Mouse (Mus musculus) liver, embryonic 11.5 days (tissue): ENCODE measurements at regions not wholly inside any gene's neighbourhood (a gene's known extent, or its start where the extent isn't known, plus 50 kb on each side); places are given as distances from the start of the nearest gene placed in this dataset.

Experiments used
- ATAC-seq: fragments of 200-750 bp; cut with Nextera tagmentation; replicated peaks from 2 replicates; pipeline ENCODE4 v1.8.0; 2017; ENCODE audit warnings: moderate number of reproducible peaks, mild to moderate bottlenecking, moderate TSS enrichment, moderate library complexity; ENCODE audit not compliant: low FRiP score
- DNase-seq: peaks from one replicate; pipeline ENCODE4 v3.0.0-alpha.2; 2017; ENCODE audit warnings: low spot score
- H3K27ac ChIP-seq: fragments of 300-500 bp; sonication (generic); 2 replicates; pipeline ENCODE4 v1.5.1; 2014; ENCODE audit warnings: mild to moderate bottlenecking, low read depth, low read length, control low read depth
- H3K27me3 ChIP-seq: fragments of 300-500 bp; sonication (generic); replicated peaks from 2 replicates; pipeline ENCODE4 v1.6.1; 2014; ENCODE audit warnings: low read length, mixed read lengths; ENCODE audit not compliant: control insufficient read depth, insufficient read depth
- H3K36me3 ChIP-seq: fragments of 300-500 bp; sonication (generic); 2 replicates; pipeline ENCODE4 v1.6.1; 2014; ENCODE audit warnings: mild to moderate bottlenecking, low read length, moderate library complexity, mixed read lengths; ENCODE audit not compliant: control insufficient read depth, insufficient read depth
- H3K4me1 ChIP-seq: fragments of 300-500 bp; sonication (generic); replicated peaks from 2 replicates; pipeline ENCODE4 v1.6.1; 2014; ENCODE audit warnings: low read length, mixed read lengths; ENCODE audit not compliant: control insufficient read depth, insufficient read depth
- H3K4me2 ChIP-seq: fragments of 300-500 bp; sonication (generic); 2 replicates; pipeline ENCODE4 v1.6.1; 2014; ENCODE audit warnings: mild to moderate bottlenecking, control low read depth, moderate library complexity
- H3K4me3 ChIP-seq: fragments of 300-500 bp; sonication (generic); 2 replicates; pipeline ENCODE4 v1.5.1; 2014; ENCODE audit warnings: low read depth, low read length, control low read depth
- H3K9ac ChIP-seq: fragments of 300-500 bp; sonication (generic); 2 replicates; pipeline ENCODE4 v1.6.1; 2014; ENCODE audit warnings: low read depth, low read length, control low read depth
- H3K9me3 ChIP-seq: fragments of 300-500 bp; sonication (generic); 2 replicates; pipeline ENCODE4 v1.6.1; 2016; ENCODE audit warnings: low read length, inconsistent platforms, mixed read lengths; ENCODE audit not compliant: control insufficient read depth
- WGBS: fragments of 180-500 bp; shearing (Covaris S2); extraction: QIAGEN DNeasy Blood & Tissue Kit; methylation state at CpG from one replicate; pipeline ENCODE4 v1.1.7; 2014; 5-methylcytosine and 5-hydroxymethylcytosine counted together

DNA sequence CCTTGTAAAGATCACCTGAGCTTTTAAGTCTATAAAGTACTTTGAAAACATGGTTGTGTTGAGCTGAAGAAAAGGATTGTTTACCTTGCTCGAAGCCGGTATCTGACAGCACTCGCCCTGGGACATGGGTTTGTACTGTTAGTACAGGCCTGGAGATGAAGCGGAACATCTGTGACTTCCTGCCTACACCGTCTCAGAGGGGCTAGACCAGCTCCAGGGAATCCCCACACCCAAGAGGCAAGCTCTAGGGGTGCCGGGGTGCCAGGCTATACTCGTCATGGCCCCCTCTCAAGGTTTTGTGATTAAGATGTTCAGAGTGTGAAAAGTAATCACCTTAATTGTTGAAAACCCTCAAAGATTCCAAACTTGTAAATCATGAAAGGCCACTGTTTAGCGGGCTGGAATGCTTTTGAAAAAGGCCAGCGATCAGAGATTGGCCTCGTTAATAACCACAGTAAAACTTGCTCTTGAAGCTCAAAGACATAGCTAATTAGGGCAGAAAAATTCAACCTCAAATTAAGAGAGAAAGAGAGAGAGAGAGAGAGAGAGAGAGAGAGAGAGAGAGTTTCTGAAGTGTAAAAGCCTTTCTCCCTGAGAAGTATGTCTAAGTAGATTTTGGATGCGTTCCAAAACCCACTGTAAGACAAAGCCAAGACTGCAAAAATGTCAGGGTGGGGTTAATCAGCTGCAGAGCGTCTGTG, 202.9 kb downstream of the Mycn start:
- 65% methylated on average over 12 of the region's 12 CpGs for WGBS

DNA sequence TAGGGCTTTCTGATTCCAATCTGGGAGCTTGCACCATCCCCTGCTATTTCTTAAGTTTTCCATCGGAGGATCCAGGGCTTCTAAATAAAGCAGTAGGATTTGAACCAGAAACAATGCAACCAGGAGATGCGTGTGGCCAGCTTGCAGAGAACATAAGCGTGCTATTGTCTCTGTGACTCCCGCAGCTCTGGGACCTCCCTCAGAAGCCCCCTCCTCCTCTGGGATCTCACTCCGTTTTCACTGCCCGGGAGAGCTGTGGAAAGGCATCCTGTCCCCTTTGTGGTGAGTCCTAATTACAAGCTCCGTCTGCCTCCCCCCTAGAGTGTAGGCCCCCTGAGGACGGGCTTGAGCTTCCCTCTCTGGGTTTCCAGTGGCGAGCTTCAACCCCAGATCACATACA, 215.9 kb downstream of the Mycn start:
- H3K36me3 ChIP-seq: no peaks in the 10 kb centered on the region
- no peaks in the 10 kb centered on the region for H3K27me3 ChIP-seq
- WGBS: 24% methylated on average over 9 of the region's 9 CpGs
- H3K9ac ChIP-seq: no peak overlapping the region
- H3K9me3 ChIP-seq: no peaks in the 10 kb centered on the region
- H3K4me1 ChIP-seq: peaks cover 5% of the 10 kb centered on the region
- DNase-seq (no peak), ATAC-seq (no peak)
- no peak overlapping the region for H3K27ac ChIP-seq
- H3K4me2 ChIP-seq: no peak overlapping the region
- H3K4me3 ChIP-seq: no peak overlapping the region

More for the DNA sequence above, 202.9 kb downstream of the Mycn start:
- H3K4me3 ChIP-seq: no peak overlapping the region
- H3K36me3 ChIP-seq: no peaks in the 10 kb centered on the region
- H3K27me3 ChIP-seq: no peaks in the 10 kb centered on the region
- no peaks in the 10 kb centered on the region for H3K4me1 ChIP-seq
- H3K9me3 ChIP-seq: no peaks in the 10 kb centered on the region
- no peak for ATAC-seq
- H3K27ac ChIP-seq: no peak overlapping the region
- H3K4me2 ChIP-seq: no peak overlapping the region
- H3K9ac ChIP-seq: no peak overlapping the region
- DNase-seq: no peak

DNA sequence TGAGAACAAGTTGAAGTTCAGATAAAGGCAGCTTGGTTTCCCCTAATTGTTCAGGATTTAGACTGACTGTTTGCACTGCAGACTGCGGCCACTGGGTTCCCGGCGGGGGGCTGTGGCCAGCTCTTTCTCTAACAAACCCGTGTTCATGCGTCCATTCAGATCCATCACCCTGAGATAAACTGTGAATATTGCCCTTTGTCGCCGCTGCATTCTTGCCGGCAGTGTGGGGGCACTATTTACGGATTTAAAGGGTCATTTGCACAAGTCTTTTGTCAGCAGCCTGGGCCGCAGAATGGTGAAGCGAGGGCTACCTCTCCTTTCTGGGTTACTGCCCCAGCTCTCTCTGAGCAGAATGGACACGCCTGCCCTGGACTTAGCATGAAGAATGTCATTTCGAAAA, 216.6 kb downstream of the Mycn start:
- H3K27me3 ChIP-seq: no peaks in the 10 kb centered on the region
- no peak overlapping the region for H3K9ac ChIP-seq
- H3K4me1 ChIP-seq: peaks cover 5% of the 10 kb centered on the region
- H3K4me3 ChIP-seq: no peak overlapping the region
- no peaks in the 10 kb centered on the region for H3K36me3 ChIP-seq
- DNase-seq: peak; percentile 35
- H3K27ac ChIP-seq: no peak overlapping the region
- WGBS: 22% methylated on average over 13 of the region's 13 CpGs
- peak overlapping the region; percentile 22; the same call in 1 of the 2 replicates for H3K4me2 ChIP-seq
- no peaks in the 10 kb centered on the region for H3K9me3 ChIP-seq
- ATAC-seq: no peak

DNA sequence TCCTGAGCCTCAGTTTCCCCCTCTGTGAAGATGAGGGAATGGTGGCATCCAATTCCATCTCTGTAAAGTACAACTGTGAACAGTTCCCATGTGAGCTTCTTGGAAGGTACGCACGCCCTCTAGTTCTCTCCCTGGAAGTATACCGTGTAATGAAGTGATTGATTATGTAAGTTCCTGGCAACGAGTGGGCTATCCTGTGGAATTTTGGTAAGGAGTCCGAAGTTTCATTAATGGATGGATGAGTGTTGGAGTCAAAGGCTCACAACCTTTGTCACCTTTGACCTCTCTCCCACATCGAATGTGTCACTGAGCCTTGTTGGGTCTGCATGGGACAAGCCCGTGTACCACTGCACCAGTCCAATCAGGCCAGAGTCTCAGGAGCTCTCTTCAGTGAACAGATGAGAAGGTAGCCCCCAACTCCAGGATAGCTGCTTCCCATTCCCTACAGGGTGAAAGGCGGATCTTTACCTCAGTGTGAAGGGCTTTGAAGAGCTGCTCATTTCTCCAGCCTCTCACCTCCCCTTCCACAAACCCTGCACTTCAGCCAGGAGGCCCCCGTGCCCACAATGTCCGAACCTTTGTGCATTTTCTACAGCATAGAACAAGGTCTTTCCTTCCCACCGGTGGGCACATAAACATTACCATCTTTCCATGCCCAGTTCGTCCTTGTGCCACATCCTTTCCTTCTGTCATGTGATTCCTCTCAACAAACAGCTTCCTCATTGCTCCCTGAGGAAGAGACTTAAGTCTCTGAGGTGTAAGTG, 217.8 kb downstream of the Mycn start:
- 78% methylated on average over 12 of the region's 12 CpGs for WGBS
- H3K27ac ChIP-seq: no peak overlapping the region

DNA sequence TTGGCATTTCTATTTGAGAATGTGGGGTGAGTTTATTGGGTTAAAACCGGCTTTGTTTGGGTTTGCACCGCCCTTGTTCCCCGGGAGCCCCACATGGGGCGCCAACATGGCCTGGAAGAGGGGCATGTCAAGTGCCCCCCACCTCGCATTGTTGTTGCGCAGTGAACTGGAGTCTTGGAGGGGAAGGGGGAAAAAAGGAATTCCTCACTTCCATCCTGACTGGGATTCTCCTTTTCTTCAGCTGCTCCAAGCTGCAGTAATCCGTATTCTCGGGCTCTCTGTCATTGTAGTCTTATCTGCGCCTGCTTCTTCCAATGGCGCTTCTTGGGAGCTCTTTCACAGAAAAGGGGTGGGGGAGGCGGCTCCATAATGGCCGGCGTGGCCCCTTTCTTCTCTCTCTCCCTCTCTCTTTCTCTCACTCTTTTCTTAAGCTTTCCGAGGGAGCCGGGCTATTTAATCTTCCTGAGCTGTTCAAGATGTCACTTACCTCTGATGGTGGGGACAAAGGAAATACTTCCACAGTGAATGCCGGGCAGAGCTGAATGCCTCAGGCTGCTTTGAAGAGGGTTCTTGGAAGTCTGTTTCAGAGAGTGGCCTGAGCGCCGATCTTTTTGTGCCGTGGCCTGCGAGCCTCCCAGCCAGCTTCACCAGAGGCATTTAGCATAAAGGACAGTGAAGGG, 218.6 kb downstream of the Mycn start:
- ATAC-seq: no peak
- Histone ChIP-seq H3K27me3 (no peaks in the 10 kb centered on the region), H3K36me3 (no peaks in the 10 kb centered on the region), H3K9ac (no peak overlapping the region), H3K9me3 (no peaks in the 10 kb centered on the region), H3K4me3 (no peak overlapping the region), H3K4me2 (no peak overlapping the region), H3K4me1 (peaks cover 5% of the 10 kb centered on the region), H3K27ac (no peak overlapping the region)
- 84% methylated on average over 20 of the region's 20 CpGs for WGBS
- DNase-seq: no peak

More for the DNA sequence above, 217.8 kb downstream of the Mycn start:
- Histone ChIP-seq H3K9ac (no peak overlapping the region), H3K9me3 (no peaks in the 10 kb centered on the region), H3K4me3 (no peak overlapping the region), H3K4me1 (peaks cover 5% of the 10 kb centered on the region), H3K36me3 (no peaks in the 10 kb centered on the region), H3K4me2 (no peak overlapping the region), H3K27me3 (no peaks in the 10 kb centered on the region)
- no peak for DNase-seq
- ATAC-seq: no peak

DNA sequence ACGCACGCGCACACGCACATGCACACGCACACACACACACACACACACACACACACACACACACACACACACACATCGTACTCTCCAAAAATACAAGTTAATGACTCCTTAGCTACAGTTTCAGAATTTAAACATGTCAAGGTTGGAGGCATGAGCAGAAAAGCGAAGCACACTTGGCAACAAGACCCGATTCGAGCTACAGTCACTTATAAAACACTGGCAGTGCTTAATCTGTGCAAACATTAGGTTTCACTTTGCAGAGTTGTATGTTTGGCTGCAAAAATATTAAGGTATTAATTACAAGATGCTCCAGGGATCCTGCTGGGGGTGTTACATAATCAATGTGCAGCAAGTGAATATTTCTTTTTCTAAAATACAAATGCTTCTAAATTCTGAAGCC, 225.0 kb downstream of the Mycn start:
- H3K9ac ChIP-seq: no peak overlapping the region
- H3K36me3 ChIP-seq: no peaks in the 10 kb centered on the region
- DNase-seq (no peak), ATAC-seq (no peak)
- H3K4me2 ChIP-seq: no peak overlapping the region
- WGBS: 88% methylated on average over 9 of the region's 9 CpGs
- H3K4me3 ChIP-seq: no peak overlapping the region
- H3K27ac ChIP-seq: no peak overlapping the region
- no peaks in the 10 kb centered on the region for H3K9me3 ChIP-seq
- H3K27me3 ChIP-seq: no peaks in the 10 kb centered on the region
- no peaks in the 10 kb centered on the region for H3K4me1 ChIP-seq

DNA sequence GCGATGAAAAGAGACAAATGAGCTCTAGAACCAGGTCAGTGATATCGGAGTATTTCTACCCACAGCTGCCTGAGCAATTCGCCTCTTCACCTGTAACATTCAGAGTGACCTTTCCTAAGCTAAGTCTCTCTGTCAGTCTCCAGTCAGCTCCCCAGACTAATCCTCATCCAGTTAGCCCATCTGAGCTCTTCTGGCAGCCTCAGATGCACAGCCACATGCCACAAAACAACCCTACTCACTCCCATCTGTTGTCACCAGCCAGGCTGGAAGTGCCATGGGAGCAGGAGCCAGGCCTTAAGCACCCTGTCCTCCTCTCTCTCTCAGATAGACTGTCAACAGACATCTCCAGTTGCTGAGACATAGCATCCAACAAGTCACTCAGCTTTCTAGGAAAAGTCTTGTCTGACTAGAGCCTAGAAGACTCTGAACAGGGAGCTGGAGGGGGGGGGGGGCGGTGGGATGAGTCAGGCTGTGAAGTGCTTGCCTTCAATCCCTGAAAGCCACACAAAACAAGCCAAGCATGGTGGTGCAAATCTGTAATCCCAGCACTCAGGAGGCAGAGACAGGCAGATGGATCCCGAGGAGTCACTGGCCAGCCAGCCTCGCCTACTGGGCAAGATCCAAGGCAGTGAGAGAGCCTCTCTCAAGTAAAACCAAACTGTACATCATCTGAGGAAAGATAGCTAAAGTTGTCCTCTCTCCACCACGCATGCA, 225.6 kb downstream of the Mycn start:
- no peaks in the 10 kb centered on the region for H3K36me3 ChIP-seq
- H3K27me3 ChIP-seq: no peaks in the 10 kb centered on the region
- no peak for DNase-seq
- WGBS: 77% methylated on average over 7 of the region's 7 CpGs
- no peak for ATAC-seq
- no peak overlapping the region for H3K4me2 ChIP-seq
- no peaks in the 10 kb centered on the region for H3K4me1 ChIP-seq
- H3K4me3 ChIP-seq: no peak overlapping the region
- no peak overlapping the region for H3K9ac ChIP-seq
- no peaks in the 10 kb centered on the region for H3K9me3 ChIP-seq
- H3K27ac ChIP-seq: no peak overlapping the region

DNA sequence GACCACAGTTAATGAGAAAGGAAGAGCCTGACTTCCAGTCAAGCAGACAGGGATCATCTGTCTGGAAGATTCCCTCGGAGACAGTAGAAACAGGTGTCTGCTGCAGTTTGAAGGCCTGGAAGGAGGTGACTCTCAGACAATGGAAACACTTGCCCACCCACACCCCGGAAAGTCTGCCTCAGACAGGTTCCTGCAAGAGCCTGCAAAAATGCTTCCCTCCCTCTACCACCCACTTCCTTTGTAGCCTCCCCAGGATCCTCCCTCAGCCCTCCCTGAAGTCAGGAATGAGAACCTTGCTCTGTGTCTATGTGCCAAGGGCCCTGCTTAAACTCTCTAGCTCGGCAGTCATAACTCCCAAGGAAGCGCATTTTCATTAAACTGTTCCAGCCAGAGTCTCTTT, 226.2 kb downstream of the Mycn start:
- no peak for DNase-seq
- H3K9ac ChIP-seq: no peak overlapping the region
- H3K36me3 ChIP-seq: no peaks in the 10 kb centered on the region
- no peak for ATAC-seq
- H3K27me3 ChIP-seq: no peaks in the 10 kb centered on the region
- no peak overlapping the region for H3K27ac ChIP-seq
- H3K9me3 ChIP-seq: no peaks in the 10 kb centered on the region
- H3K4me3 ChIP-seq: no peak overlapping the region
- no peak overlapping the region for H3K4me2 ChIP-seq
- no peaks in the 10 kb centered on the region for H3K4me1 ChIP-seq
- 66% methylated on average over 4 of the region's 4 CpGs for WGBS
